Mouse (Mus musculus) cerebellum, postnatal 10 days (tissue): ENCODE measurements around the gene Aldh4a1.

ENCODE experiments used
- DNase-seq, 2 experiments: peaks; one replicate each; pipeline ENCODE4 v3.0.0; 2021; ENCODE audit warnings: mixed read lengths in 2 of 2

Gene Aldh4a1

DNA sequence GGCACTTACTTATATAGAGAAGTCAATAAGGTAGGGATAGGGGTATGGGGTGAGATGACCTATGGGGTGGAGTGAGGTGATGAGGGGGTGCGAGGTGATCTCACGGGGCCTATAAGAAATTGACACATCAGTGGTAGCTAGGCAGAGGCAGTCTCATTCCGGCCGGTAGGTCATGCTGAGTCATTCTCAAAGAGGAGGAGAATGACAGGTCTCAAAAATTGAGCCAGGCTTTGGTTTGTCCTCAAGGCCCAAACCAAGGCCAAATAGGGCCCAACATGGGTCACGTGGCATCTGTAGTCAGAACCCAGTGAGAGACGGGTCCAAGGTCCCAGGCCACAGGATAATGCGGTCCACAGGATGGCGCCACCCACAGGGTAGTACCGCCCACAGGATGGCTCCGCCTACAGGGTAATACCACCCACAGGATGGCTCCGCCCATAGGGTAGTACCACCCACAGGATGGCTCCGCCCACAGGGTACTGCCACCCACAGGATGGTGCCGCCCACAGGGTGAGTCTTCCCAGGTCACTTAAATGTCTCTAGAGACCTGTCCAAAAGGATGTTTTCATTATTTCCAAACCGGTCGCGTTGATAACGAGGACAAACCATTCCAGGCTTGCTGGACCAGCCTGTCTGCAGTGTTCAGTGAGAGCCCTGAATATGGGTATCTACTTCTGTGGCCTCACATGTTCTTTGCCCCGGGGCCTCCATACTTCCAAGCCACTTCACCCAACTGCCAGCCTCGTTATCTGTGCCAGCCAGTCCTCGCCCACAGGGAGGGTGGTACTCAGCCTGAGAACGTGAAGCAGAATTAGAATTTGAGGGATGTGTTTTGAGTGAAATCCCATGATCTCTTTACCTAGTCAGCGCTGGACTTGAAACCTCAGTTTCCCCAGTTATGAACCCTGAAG is 61.3 kb downstream of the Aldh4a1 start:
- no peak for DNase-seq

DNA sequence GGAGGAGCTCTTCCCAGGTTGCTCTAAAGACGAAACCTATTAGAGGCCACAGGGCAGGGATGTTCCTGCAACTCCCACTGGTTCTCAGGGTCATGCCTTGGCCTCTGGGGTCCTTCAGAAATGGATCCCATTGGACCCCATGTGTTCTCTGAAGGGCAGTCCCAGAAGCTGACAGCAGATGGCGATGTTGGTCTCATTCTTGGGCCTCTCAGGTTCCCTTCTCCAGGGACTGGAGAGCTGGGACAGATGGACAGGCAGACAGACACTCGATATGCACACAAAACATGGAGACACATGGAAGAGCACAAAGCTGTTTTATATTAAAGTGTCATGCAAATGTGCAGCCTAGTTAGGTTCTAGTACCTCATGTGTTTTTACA is 62.0 kb downstream of the Aldh4a1 start:
- DNase-seq: peak; percentile 83 to 89

DNA sequence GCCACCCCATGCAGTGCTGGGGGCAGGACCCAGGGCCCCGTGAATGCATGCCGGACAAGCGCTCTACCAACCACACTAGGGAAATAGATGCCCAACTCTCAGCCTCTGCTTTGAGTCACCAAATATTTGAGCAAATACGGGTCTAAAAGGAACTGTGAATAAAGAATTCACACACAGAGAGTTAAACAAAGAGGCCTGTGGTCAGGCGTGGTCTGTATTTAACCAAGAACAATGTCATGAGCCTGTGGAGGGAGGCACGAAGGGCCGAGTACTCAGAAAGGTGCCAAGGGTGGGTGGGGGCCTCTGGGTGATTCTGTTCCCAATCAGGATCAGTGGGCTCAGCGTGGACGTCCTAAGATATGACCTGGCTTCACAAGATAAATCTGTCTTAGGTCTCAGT is 65.4 kb downstream of the Aldh4a1 start:
- DNase-seq: no peak

DNA sequence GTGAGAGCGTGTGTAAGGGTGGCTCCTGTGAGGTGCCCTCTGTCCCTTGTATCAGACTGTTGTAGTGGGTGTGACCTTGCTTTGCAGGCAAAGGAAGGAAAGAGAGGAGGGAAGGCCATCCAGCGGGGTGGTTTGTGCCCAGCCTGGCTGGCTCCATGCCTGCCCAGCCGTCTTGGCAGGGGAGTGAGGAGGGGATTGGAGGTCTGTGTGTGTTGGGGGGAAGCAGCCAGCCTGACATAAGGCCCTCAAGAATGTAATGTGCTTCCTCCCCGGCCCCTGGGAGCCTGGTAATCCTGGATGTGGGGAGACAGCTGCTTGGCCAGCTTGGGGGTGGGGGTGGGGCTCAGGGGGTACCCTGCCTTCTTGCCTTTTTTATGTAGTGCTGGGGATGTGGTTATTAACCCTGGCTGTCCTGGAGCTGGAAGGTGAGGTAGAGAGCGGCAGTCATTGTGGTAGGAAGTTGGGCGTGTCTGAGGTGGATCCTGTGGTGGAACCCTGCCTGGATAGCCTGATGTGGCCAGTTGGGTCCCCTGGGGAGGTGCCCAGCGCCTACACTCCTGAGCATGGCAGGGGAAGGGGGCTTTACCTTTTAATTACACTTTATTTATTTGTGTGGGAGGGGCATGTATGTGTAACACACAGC is 67.1 kb downstream of the Aldh4a1 start:
- DNase-seq: peak; percentile 69 to 81

DNA sequence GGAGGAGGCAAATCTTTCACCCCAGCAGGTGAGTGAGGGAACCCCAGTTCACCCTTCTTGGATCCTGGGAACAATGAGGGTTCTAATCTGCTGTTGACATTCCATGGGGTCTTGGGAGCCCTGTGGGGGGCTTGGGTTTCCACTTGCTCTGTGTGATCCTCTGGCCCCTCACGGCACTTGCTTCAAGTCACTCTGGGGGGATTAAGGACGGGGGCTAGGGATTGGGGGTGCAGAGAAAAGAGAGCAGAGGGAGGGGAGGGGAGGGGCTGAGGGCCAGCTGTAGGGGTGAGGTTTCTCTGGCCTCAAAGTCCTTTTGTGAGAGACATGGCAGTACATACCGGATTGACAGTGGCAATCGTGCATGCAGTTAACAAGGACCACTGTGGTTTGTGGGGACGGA is 70.6 kb downstream of the Aldh4a1 start:
- no peak for DNase-seq

DNA sequence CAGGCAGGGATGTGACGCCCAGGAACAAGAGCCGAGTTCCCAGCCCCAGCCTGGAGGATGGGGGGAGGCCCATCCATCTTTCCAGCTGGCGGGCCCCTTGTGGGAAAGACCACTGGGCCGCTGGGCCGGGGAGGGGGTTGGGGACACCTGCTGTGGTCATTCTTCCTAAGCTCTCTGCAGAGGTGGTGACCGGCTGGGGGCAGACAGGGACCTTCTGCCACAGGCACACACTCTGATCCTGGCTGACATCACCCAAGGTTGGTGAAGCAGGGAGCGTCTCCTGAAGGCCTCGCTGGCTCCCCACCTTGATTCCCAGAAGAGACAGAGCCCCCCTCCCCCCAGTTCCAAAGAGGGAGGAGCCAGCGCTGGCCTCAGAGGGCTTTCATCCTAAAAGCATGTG is 75.1 kb downstream of the Aldh4a1 start:
- no peak for DNase-seq

GRCm38 (mm10) chr4:139698602-139699001 is 75.9 kb downstream of the Aldh4a1 start:
- no peak for DNase-seq
